Mouse (Mus musculus) MEL (cell line): Measurements from ENCODE around the gene Limch1. TPM values are rescaled to one million over a fixed set of nuclear protein-coding genes. Genes with fewer than 3 reads are reported as not detected.

ENCODE experiments used
- DNase-seq: peaks from one replicate; pipeline ENCODE4 v3.0.0; 2011; ENCODE audit warnings: low read depth, low spot score
- H3K27ac ChIP-seq: 2 replicates; pipeline ENCODE4 v1.5.1; 2012; ENCODE audit warnings: low read depth, mild to moderate bottlenecking, control low read depth, low read length, moderate library complexity; ENCODE audit not compliant: control insufficient read depth
- H3K27me3 ChIP-seq, 2 experiments: fragments of 150-350 bp in 1 of 2; sonication (generic) in 1 of 2; 2 replicates each; pipeline ENCODE4 v1.6.1; 2012; ENCODE audit warnings: low read length in 2 of 2, mild to moderate bottlenecking in 2 of 2, improper control_type of control experiment in 1 of 2, moderate library complexity in 1 of 2; ENCODE audit not compliant: insufficient read depth in 2 of 2, control insufficient read depth in 1 of 2
- H3K36me3 ChIP-seq, 2 experiments: 2 replicates each; pipeline ENCODE4 v1.6.1; 2012 to 2014; ENCODE audit warnings: low read length in 2 of 2, improper control_type of control experiment in 1 of 2, inconsistent platforms in 1 of 2, mild to moderate bottlenecking in 1 of 2; ENCODE audit not compliant: insufficient read depth in 2 of 2, control insufficient read depth in 1 of 2
- H3K4me1 ChIP-seq, 2 experiments: fragments of 150-350 bp in 1 of 2; sonication (generic) in 1 of 2; 2 replicates each; pipeline ENCODE4 v1.6.1; 2012; ENCODE audit warnings: low read length in 2 of 2, improper control_type of control experiment in 1 of 2, mild to moderate bottlenecking in 1 of 2; ENCODE audit not compliant: insufficient read depth in 2 of 2, control insufficient read depth in 1 of 2
- H3K4me3 ChIP-seq, 2 experiments: fragments of 150-350 bp in 1 of 2; sonication (generic) in 1 of 2; 2 replicates each; pipeline ENCODE4 v1.5.1; 2012; ENCODE audit warnings: low read depth in 2 of 2, low read length in 2 of 2, mild to moderate bottlenecking in 2 of 2, moderate library complexity in 2 of 2, control low read depth in 1 of 2, improper control_type of control experiment in 1 of 2; ENCODE audit not compliant: control insufficient read depth in 1 of 2, insufficient read depth in 1 of 2
- H3K79me2 ChIP-seq: 2 replicates; pipeline ENCODE4 v1.6.1; 2012; ENCODE audit warnings: mild to moderate bottlenecking, low read length, moderate library complexity; ENCODE audit not compliant: control insufficient read depth, poor library complexity, insufficient read depth
- H3K9ac ChIP-seq: 2 replicates; pipeline ENCODE4 v1.6.1; 2012; ENCODE audit warnings: low read depth, mild to moderate bottlenecking, control low read depth, low read length, moderate library complexity; ENCODE audit not compliant: control insufficient read depth, poor library complexity, severe bottlenecking
- H3K9me3 ChIP-seq: fragments of 150-350 bp; sonication (generic); replicated peaks from 2 replicates; pipeline ENCODE4 v1.6.1; 2012; ENCODE audit warnings: mild to moderate bottlenecking, low read length, improper control_type of control experiment, moderate library complexity; ENCODE audit not compliant: insufficient read depth
- CHD1 ChIP-seq: IDR thresholded peaks from 2 replicates; pipeline ENCODE4 v1.6.1; 2012; ENCODE audit warnings: low read depth, mild to moderate bottlenecking, inconsistent platforms, low read length, improper control_type of control experiment
- ELF1 ChIP-seq: IDR thresholded peaks from 2 replicates; pipeline ENCODE4 v1.6.1; 2014; ENCODE audit warnings: low read depth, mild to moderate bottlenecking, inconsistent platforms, low read length, improper control_type of control experiment, moderate library complexity
- HCFC1 ChIP-seq: IDR thresholded peaks from 2 replicates; pipeline ENCODE4 v1.6.1; 2012; ENCODE audit warnings: low read depth, mild to moderate bottlenecking, inconsistent platforms, low read length, improper control_type of control experiment, moderate library complexity
- MXI1 ChIP-seq: IDR thresholded peaks from 2 replicates; pipeline ENCODE4 v1.6.1; 2011; ENCODE audit warnings: mild to moderate bottlenecking, low read depth, low read length, improper control_type of control experiment
- MYB ChIP-seq: IDR thresholded peaks from 2 replicates; pipeline ENCODE4 v1.6.1; 2011; ENCODE audit warnings: mild to moderate bottlenecking, low read depth, low read length, improper control_type of control experiment
- MYC ChIP-seq: IDR thresholded peaks from 2 replicates; pipeline ENCODE4 v1.6.1; 2011; ENCODE audit warnings: low read depth, mild to moderate bottlenecking, low read length, improper control_type of control experiment, moderate library complexity
- NELFE ChIP-seq: IDR thresholded peaks from 2 replicates; pipeline ENCODE4 v1.6.1; 2011; ENCODE audit warnings: low read depth, low read length, improper control_type of control experiment
- POLR2A ChIP-seq, 2 experiments: IDR thresholded peaks; 2 replicates each; pipeline ENCODE4 v1.6.1; 2011 to 2012; ENCODE audit warnings: low read length in 2 of 2, mild to moderate bottlenecking in 2 of 2, control low read depth in 1 of 2, improper control_type of control experiment in 1 of 2, low read depth in 1 of 2, moderate library complexity in 1 of 2; ENCODE audit not compliant: control insufficient read depth in 1 of 2, insufficient read depth in 1 of 2, poor library complexity in 1 of 2
- RAD21 ChIP-seq: IDR thresholded peaks from 2 replicates; pipeline ENCODE4 v1.6.1; 2011; ENCODE audit warnings: mild to moderate bottlenecking, low read depth, low read length, improper control_type of control experiment
- RCOR1 ChIP-seq: IDR thresholded peaks from 2 replicates; pipeline ENCODE4 v1.6.1; 2012; ENCODE audit warnings: low read depth, mild to moderate bottlenecking, inconsistent platforms, low read length, improper control_type of control experiment
- SMC3 ChIP-seq: IDR thresholded peaks from 2 replicates; pipeline ENCODE4 v1.6.1; 2011; ENCODE audit warnings: low read depth, low read length, improper control_type of control experiment
- TAL1 ChIP-seq: IDR thresholded peaks from 2 replicates; pipeline ENCODE4 v1.6.1; 2012; ENCODE audit warnings: mild to moderate bottlenecking, inconsistent platforms, low read length, moderate library complexity, mixed read lengths
- TBP ChIP-seq: IDR thresholded peaks from 2 replicates; pipeline ENCODE4 v1.8.0; 2011; ENCODE audit warnings: low read depth, low read length, improper control_type of control experiment
- UBTF ChIP-seq: IDR thresholded peaks from 2 replicates; pipeline ENCODE4 v1.6.1; 2012; ENCODE audit warnings: low read depth, mild to moderate bottlenecking, inconsistent platforms, low read length, improper control_type of control experiment, moderate library complexity, borderline replicate concordance; ENCODE audit not compliant: insufficient read depth
- USF1 ChIP-seq: IDR thresholded peaks from 2 replicates; pipeline ENCODE4 v1.6.1; 2014; ENCODE audit warnings: low read depth, mild to moderate bottlenecking, inconsistent platforms, low read length, improper control_type of control experiment, moderate library complexity
- USF2 ChIP-seq, 2 experiments: IDR thresholded peaks; 2 replicates each; pipeline ENCODE4 v1.6.1; 2011 to 2012; ENCODE audit warnings: improper control_type of control experiment in 2 of 2, low read length in 2 of 2, borderline replicate concordance in 1 of 2, inconsistent platforms in 1 of 2, low read depth in 1 of 2, mild to moderate bottlenecking in 1 of 2; ENCODE audit not compliant: insufficient read depth in 1 of 2
- ZC3H11A ChIP-seq: IDR thresholded peaks from 2 replicates; pipeline ENCODE4 v1.6.1; 2012; ENCODE audit warnings: low read depth, mild to moderate bottlenecking, inconsistent platforms, low read length, improper control_type of control experiment
- polyA plus RNA-seq, 2 experiments: library from polyadenylated mRNA; stranded (reverse) in 1 of 2; unstranded in 1 of 2; fragments of >175 nt in 1 of 2; fragments of >200 nt in 1 of 2; gene quantifications; 2 replicates each; pipeline versions ENCODE4 v1.2.1 to v1.2.4; 2012; ENCODE audit warnings: low replicate concordance in 2 of 2, low read depth in 1 of 2; ENCODE audit not compliant: insufficient read length in 2 of 2, insufficient read depth in 1 of 2, missing spikeins in 1 of 2
- total RNA-seq: library from RNA; depleted of rRNA; stranded (reverse); fragments of 300-350 nt; gene quantifications from 2 replicates; pipeline ENCODE4 v1.2.3, GENCODE M21; 2012

The Limch1 gene
- total and polyA plus RNA-seq, 3 experiments: not detected

DNA sequence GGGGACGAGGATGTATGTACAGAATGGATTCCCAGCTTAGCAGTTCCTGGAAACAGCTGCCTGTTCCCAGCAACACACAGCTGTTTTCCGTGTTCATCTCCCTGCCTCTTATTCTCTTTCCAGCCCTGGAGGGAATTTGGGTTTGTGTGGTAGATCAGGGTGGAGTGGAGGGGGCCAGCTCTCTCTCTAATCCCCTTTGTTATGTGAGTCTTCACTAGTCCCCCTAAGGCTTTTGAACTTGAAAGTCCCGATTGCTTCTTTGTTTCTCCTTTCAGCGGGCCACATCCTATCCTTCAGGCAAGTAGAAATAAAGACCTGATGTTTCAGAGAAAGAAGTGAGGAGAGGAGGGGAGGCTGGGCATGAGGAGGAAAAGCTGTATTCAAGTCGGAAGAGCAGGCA is 24.7 kb upstream of the Limch1 start:
- H3K27me3 ChIP-seq: no peaks in the 10 kb centered on the region
- DNase-seq: no peak
- H3K9me3 ChIP-seq: no peaks in the 10 kb centered on the region
- H3K27ac ChIP-seq: no peak overlapping the region
- no peaks in the 10 kb centered on the region for H3K79me2 ChIP-seq
- TF ChIP-seq CHD1 (no peak), USF2 (IDR thresholded peaks at IDR 0.05; ENCODE audit: borderline replicate concordance in 1 of 2, insufficient read depth in 1 of 2, low read depth in 1 of 2, low read length in 2 of 2) (no peak), MXI1 (no peak)
- no peaks in the 10 kb centered on the region for H3K36me3 ChIP-seq
- no peak overlapping the region for H3K4me3 ChIP-seq
- no peak overlapping the region for H3K9ac ChIP-seq
- H3K4me1 ChIP-seq: no peaks in the 10 kb centered on the region

DNA sequence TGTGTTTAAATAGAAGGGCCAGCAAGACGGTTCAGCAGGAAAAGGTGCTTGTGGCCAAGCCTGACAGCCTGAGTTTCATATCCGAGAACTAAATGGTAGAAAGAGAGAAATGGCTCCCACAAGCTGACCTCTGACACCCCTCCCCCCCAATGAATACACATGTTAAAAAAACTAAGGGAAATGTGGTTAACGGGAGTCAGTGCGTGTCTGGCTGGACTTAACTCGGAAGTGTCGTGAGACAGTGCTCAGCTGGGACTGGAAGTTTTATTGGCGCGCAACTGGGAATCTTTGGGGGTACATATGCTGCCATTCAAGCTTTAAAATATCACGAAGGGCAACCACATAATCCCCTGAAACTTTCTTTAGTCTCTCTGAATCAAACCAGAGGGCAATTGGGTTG is 23.0 kb upstream of the Limch1 start:
- Histone ChIP-seq H3K4me1 (no peaks in the 10 kb centered on the region), H3K36me3 (no peaks in the 10 kb centered on the region), H3K9me3 (no peaks in the 10 kb centered on the region), H3K9ac (no peak overlapping the region), H3K27me3 (no peaks in the 10 kb centered on the region), H3K4me3 (no peak overlapping the region), H3K79me2 (no peaks in the 10 kb centered on the region), H3K27ac (no peak overlapping the region)
- no peak for TF ChIP-seq MXI1
- TF ChIP-seq USF2 (IDR thresholded peaks at IDR 0.05; ENCODE audit: borderline replicate concordance in 1 of 2, insufficient read depth in 1 of 2, low read depth in 1 of 2, low read length in 2 of 2): no peak
- TF ChIP-seq RCOR1: no peak
- TF ChIP-seq UBTF: no peak
- TF ChIP-seq ELF1: no peak
- TF ChIP-seq USF1: no peak
- TF ChIP-seq SMC3: no peak
- TF ChIP-seq ZC3H11A: no peak
- no peak for TF ChIP-seq MYB
- no peak for TF ChIP-seq POLR2A (IDR thresholded peaks at IDR 0.05; ENCODE audit: control insufficient read depth in 1 of 2, insufficient read depth in 1 of 2, low read depth in 1 of 2, low read length in 2 of 2, poor library complexity in 1 of 2)
- TF ChIP-seq HCFC1: no peak
- no peak for TF ChIP-seq RAD21
- TF ChIP-seq TAL1: no peak
- TF ChIP-seq MYC: no peak
- TF ChIP-seq TBP: no peak
- no peak for TF ChIP-seq NELFE
- no peak for DNase-seq
